Mouse (Mus musculus) E14TG2a.4 (cell line): ENCODE data around the gene Olfr575.

Source experiments
- H3K27me3 ChIP-seq: 2 replicates; pipeline ENCODE4 v1.6.1; 2014; ENCODE audit warnings: low read length, control low read depth; ENCODE audit not compliant: insufficient read depth
- H3K36me3 ChIP-seq: 2 replicates; pipeline ENCODE4 v1.6.1; 2014; ENCODE audit warnings: low read length, control low read depth; ENCODE audit not compliant: insufficient read depth
- H3K4me1 ChIP-seq: replicated peaks from 2 replicates; pipeline ENCODE4 v1.6.1; 2014; ENCODE audit warnings: low read depth, low read length, control low read depth
- H3K4me3 ChIP-seq: replicated peaks from 2 replicates; pipeline ENCODE4 v1.5.1; 2014; ENCODE audit warnings: mild to moderate bottlenecking, low read length
- H3K9me3 ChIP-seq: 2 replicates; pipeline ENCODE4 v1.6.1; 2014; ENCODE audit warnings: low read length, control low read depth
- CTCF ChIP-seq: conservative IDR thresholded peaks from 2 replicates; pipeline ENCODE4 v1.5.1; 2014; ENCODE audit warnings: low read length
- NANOG ChIP-seq: IDR thresholded peaks from 2 replicates; pipeline ENCODE4 v1.6.1; 2014; ENCODE audit warnings: borderline replicate concordance, low read length, mixed read lengths
- POU5F1 ChIP-seq: IDR thresholded peaks from 2 replicates; pipeline ENCODE4 v1.6.1; 2014; ENCODE audit warnings: low read length, borderline replicate concordance

Olfr575 gene

GRCm38 (mm10) chr7:102942475-102942874 lies 16.1 kb downstream of the Olfr575 start, which contains the start of gene Olfr573-ps1:
Gene Olfr573-ps1 (minus strand): TSS chr7:102942575.
- Histone ChIP-seq H3K36me3 (no peaks in the 10 kb centered on the region), H3K27me3 (no peaks in the 10 kb centered on the region), H3K4me1 (no peaks in the 10 kb centered on the region), H3K4me3 (no peak within 1 kb of the TSS), H3K9me3 (no peaks in the 10 kb centered on the region)
- TF ChIP-seq NANOG, result no peak
- TF ChIP-seq POU5F1, result no peak
- no peak for TF ChIP-seq CTCF

GRCm38 (mm10) chr7:102927105-102927504 lies 31.5 kb downstream of the Olfr575 start:
- no peak overlapping the region for H3K4me3 ChIP-seq
- no peaks in the 10 kb centered on the region for H3K36me3 ChIP-seq
- H3K9me3 ChIP-seq, result no peaks in the 10 kb centered on the region
- no peaks in the 10 kb centered on the region for H3K27me3 ChIP-seq
- TF ChIP-seq CTCF (no peak), POU5F1 (no peak), NANOG (no peak)
- no peaks in the 10 kb centered on the region for H3K4me1 ChIP-seq

GRCm38 (mm10) chr7:102924109-102924508 lies 34.5 kb downstream of the Olfr575 start, which contains the start of gene Olfr572:
Gene Olfr572 (plus strand): TSS chr7:102924409.
- no peak within 1 kb of the TSS for H3K4me3 ChIP-seq
- no peaks in the 10 kb centered on the region for H3K9me3 ChIP-seq
- TF ChIP-seq CTCF, result no peak
- no peak for TF ChIP-seq NANOG
- no peak for TF ChIP-seq POU5F1
- no peaks in the 10 kb centered on the region for H3K4me1 ChIP-seq
- H3K36me3 ChIP-seq, result no peaks in the 10 kb centered on the region
- no peaks in the 10 kb centered on the region for H3K27me3 ChIP-seq

- TF ChIP-seq CTCF (peak; percentile 74), POU5F1 (no peak), NANOG (no peak)
- Histone ChIP-seq H3K4me3 (no peak overlapping the region), H3K36me3 (no peaks in the 10 kb centered on the region), H3K4me1 (no peaks in the 10 kb centered on the region), H3K9me3 (no peaks in the 10 kb centered on the region), H3K27me3 (no peaks in the 10 kb centered on the region)
These were observed 38.9 kb downstream of the Olfr575 start for GRCm38 (mm10) chr7:102919632-102920031.

- no peaks in the 10 kb centered on the region for H3K36me3 ChIP-seq
- H3K27me3 ChIP-seq, result no peaks in the 10 kb centered on the region
- TF ChIP-seq CTCF (no peak), POU5F1 (no peak), NANOG (no peak)
- no peak within 1 kb of the TSS for H3K4me3 ChIP-seq
- no peaks in the 10 kb centered on the region for H3K9me3 ChIP-seq
- no peaks in the 10 kb centered on the region for H3K4me1 ChIP-seq
These were observed 41.3 kb downstream of the Olfr575 start, which contains the start of gene Olfr571 for GRCm38 (mm10) chr7:102917032-102917875. Gene Olfr571 (minus strand): TSS chr7:102917536.

GRCm38 (mm10) chr7:102916405-102916804 lies 42.2 kb downstream of the Olfr575 start:
- Histone ChIP-seq H3K4me3 (no peak overlapping the region), H3K27me3 (no peaks in the 10 kb centered on the region), H3K36me3 (no peaks in the 10 kb centered on the region), H3K9me3 (no peaks in the 10 kb centered on the region), H3K4me1 (no peaks in the 10 kb centered on the region)
- TF ChIP-seq POU5F1 (no peak), CTCF (no peak), NANOG (no peak)

GRCm38 (mm10) chr7:102915261-102915660 lies 43.3 kb downstream of the Olfr575 start:
- Histone ChIP-seq H3K4me3 (no peak overlapping the region), H3K9me3 (no peaks in the 10 kb centered on the region), H3K4me1 (no peaks in the 10 kb centered on the region), H3K27me3 (no peaks in the 10 kb centered on the region), H3K36me3 (no peaks in the 10 kb centered on the region)
- TF ChIP-seq POU5F1 (no peak), CTCF (no peak), NANOG (no peak)
